Mouse (Mus musculus) limb, embryonic 15.5 days (tissue): ENCODE measurements around the gene Omp. TPM values are rescaled to one million over a fixed set of nuclear protein-coding genes. Genes with fewer than 3 reads are reported as not detected.

Experiments used
- ATAC-seq: fragments of 200-750 bp; cut with Nextera tagmentation; 2 replicates; pipeline ENCODE4 v1.8.0; 2017; ENCODE audit warnings: low read depth, moderate TSS enrichment; ENCODE audit not compliant: insufficient number of reproducible peaks, low FRiP score, low TSS enrichment
- H3K27ac ChIP-seq: fragments of 300-500 bp; sonication (generic); 2 replicates; pipeline ENCODE4 v1.5.1; 2015; ENCODE audit warnings: moderate library complexity, mild to moderate bottlenecking, inconsistent platforms
- H3K27me3 ChIP-seq: fragments of 300-500 bp; sonication (generic); 2 replicates; pipeline ENCODE4 v1.6.1; 2015; ENCODE audit warnings: inconsistent platforms
- H3K36me3 ChIP-seq: fragments of 300-500 bp; sonication (generic); 2 replicates; pipeline ENCODE4 v1.6.1; 2015; ENCODE audit warnings: inconsistent platforms
- H3K4me1 ChIP-seq: fragments of 300-500 bp; sonication (generic); 2 replicates; pipeline ENCODE4 v1.6.1; 2015; ENCODE audit warnings: inconsistent platforms
- H3K4me2 ChIP-seq: fragments of 300-500 bp; sonication (generic); 2 replicates; pipeline ENCODE4 v1.6.1; 2015; ENCODE audit warnings: mild to moderate bottlenecking, inconsistent platforms
- H3K4me3 ChIP-seq: fragments of 300-500 bp; sonication (generic); 2 replicates; pipeline ENCODE4 v1.5.1; 2015; ENCODE audit warnings: mild to moderate bottlenecking, inconsistent platforms
- H3K9ac ChIP-seq: fragments of 300-500 bp; sonication (generic); 2 replicates; pipeline ENCODE4 v1.6.1; 2015; ENCODE audit warnings: inconsistent platforms
- H3K9me3 ChIP-seq: fragments of 300-500 bp; sonication (generic); 2 replicates; pipeline ENCODE4 v1.6.1; 2016; ENCODE audit warnings: inconsistent platforms
- WGBS: fragments of 180-500 bp; shearing (Covaris S2); methylation state at CpG from one replicate; pipeline ENCODE4 v1.1.7; 2015; 5-methylcytosine and 5-hydroxymethylcytosine counted together
- polyA plus RNA-seq: library from polyadenylated mRNA; unstranded; fragments of >200 nt; fragmentation: Nextera tagmentation; extraction: Ambion mirVana; gene quantifications from 2 replicates; pipeline ENCODE4 v1.2.1, GENCODE M21; 2015

Gene Omp
- polyA plus RNA-seq, 1 experiment from 2014 or later = 0.18 TPM

- ATAC-seq = no peak; the same call in 1 of the 2 replicates
- Histone ChIP-seq H3K4me3 (no peak overlapping the region), H3K4me1 (no peaks in the 10 kb centered on the region), H3K27ac (no peak overlapping the region), H3K4me2 (no peak overlapping the region), H3K36me3 (no peaks in the 10 kb centered on the region), H3K9me3 (no peaks in the 10 kb centered on the region), H3K9ac (no peak overlapping the region), H3K27me3 (no peaks in the 10 kb centered on the region)
- WGBS = 93% methylated on average over 8 of the region's 8 CpGs
Observed at GRCm38 (mm10) chr7:98131751-98132150, 13.6 kb downstream of the Omp start.

DNA sequence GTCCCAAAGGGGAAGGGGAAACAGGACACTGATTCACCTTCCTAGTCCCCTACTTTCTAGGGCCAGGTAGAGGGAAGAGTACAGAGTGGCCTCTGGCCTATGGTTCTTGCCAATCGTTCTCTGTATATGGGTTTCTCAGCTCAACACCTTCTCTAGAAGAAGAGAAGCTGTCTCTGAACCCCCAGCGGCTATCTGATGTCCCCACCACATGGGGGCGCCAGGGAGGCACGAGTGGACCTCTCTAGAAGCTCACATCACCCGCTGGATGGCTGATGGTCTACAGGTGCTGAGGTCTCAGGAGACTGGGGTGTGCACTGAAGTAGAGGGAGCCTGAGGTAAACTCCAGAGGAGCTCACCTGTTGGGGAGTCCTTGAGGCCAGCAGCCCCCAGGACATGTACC, 19.8 kb downstream of the Omp start:
- no peaks in the 10 kb centered on the region for H3K36me3 ChIP-seq
- no peak overlapping the region for H3K4me2 ChIP-seq
- WGBS = 37% methylated on average over 5 of the region's 5 CpGs
- no peak for ATAC-seq
- no peak overlapping the region for H3K9ac ChIP-seq
- no peaks in the 10 kb centered on the region for H3K27me3 ChIP-seq
- H3K4me3 ChIP-seq = no peak overlapping the region
- H3K4me1 ChIP-seq = peaks cover 3% of the 10 kb centered on the region; the same call in 1 of the 2 replicates
- no peaks in the 10 kb centered on the region for H3K9me3 ChIP-seq
- no peak overlapping the region for H3K27ac ChIP-seq

- Histone ChIP-seq H3K27me3 (no peaks in the 10 kb centered on the region), H3K27ac (no peak overlapping the region), H3K4me1 (peaks cover 4% of the 10 kb centered on the region; the same call in 1 of the 2 replicates), H3K4me3 (no peak overlapping the region), H3K36me3 (no peaks in the 10 kb centered on the region), H3K9me3 (no peaks in the 10 kb centered on the region), H3K4me2 (no peak overlapping the region), H3K9ac (no peak overlapping the region)
- WGBS = 48% methylated on average over 5 of the region's 5 CpGs
- no peak for ATAC-seq
Observed at GRCm38 (mm10) chr7:98124701-98125100, 20.6 kb downstream of the Omp start.

DNA sequence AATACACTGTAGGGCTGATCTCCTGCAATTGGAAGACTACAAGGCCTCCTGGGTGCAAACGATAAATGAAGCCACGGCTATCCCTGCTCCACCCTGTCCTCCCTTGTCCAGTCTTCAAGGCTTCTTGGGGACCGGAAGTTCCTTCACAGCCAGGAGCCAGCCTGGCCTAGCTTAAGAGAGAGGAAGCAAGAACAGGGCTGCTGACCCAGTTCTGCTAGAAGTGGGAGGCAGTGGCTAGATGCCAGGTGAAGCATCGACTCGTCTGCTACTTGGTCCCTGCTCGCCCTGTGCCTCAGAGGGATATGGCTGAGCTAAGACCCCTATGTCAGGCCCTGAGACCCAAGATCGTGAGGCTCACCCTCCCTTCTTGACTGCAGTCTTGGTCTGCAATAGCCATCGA, 23.6 kb downstream of the Omp start:
- H3K4me2 ChIP-seq = no peak overlapping the region
- no peak overlapping the region for H3K9ac ChIP-seq
- no peaks in the 10 kb centered on the region for H3K9me3 ChIP-seq
- H3K4me1 ChIP-seq = peaks cover 13% of the 10 kb centered on the region
- no peak for ATAC-seq
- 81% methylated on average over 8 of the region's 8 CpGs for WGBS
- H3K27ac ChIP-seq = no peak overlapping the region
- no peaks in the 10 kb centered on the region for H3K27me3 ChIP-seq
- H3K4me3 ChIP-seq = no peak overlapping the region
- H3K36me3 ChIP-seq = no peaks in the 10 kb centered on the region

GRCm38 (mm10) chr7:98121241-98121640, 24.1 kb downstream of the Omp start:
- no peaks in the 10 kb centered on the region for H3K36me3 ChIP-seq
- no peaks in the 10 kb centered on the region for H3K27me3 ChIP-seq
- WGBS = 87% methylated on average over 3 of the region's 3 CpGs
- H3K4me1 ChIP-seq = peaks cover 14% of the 10 kb centered on the region
- no peak overlapping the region for H3K27ac ChIP-seq
- no peaks in the 10 kb centered on the region for H3K9me3 ChIP-seq
- no peak for ATAC-seq
- H3K9ac ChIP-seq = no peak overlapping the region
- no peak overlapping the region for H3K4me3 ChIP-seq
- H3K4me2 ChIP-seq = no peak overlapping the region

GRCm38 (mm10) chr7:98120325-98120724, 25.0 kb downstream of the Omp start:
- Histone ChIP-seq H3K4me3 (peak overlapping the region; percentile 25), H3K27ac (no peak overlapping the region), H3K36me3 (no peaks in the 10 kb centered on the region), H3K4me2 (peak overlapping the region; percentile 49), H3K9me3 (no peaks in the 10 kb centered on the region), H3K27me3 (no peaks in the 10 kb centered on the region), H3K4me1 (peaks cover 14% of the 10 kb centered on the region), H3K9ac (0 out of 2 replicates have a peak overlapping the region, but pooled peaks have one; percentile 21)
- ATAC-seq = 0 out of 2 replicates have a peak, but pooled peaks have one; percentile 30
- WGBS = 10% methylated on average over 7 of the region's 7 CpGs

- no peaks in the 10 kb centered on the region for H3K27me3 ChIP-seq
- peaks cover 14% of the 10 kb centered on the region for H3K4me1 ChIP-seq
- 72% methylated on average over 2 of the region's 2 CpGs for WGBS
- H3K4me3 ChIP-seq = no peak overlapping the region
- no peaks in the 10 kb centered on the region for H3K36me3 ChIP-seq
- no peak overlapping the region for H3K27ac ChIP-seq
- 0 out of 2 replicates have a peak overlapping the region, but pooled peaks have one; percentile 49 for H3K4me2 ChIP-seq
- no peak overlapping the region for H3K9ac ChIP-seq
- ATAC-seq = no peak
- H3K9me3 ChIP-seq = no peaks in the 10 kb centered on the region
Observed at GRCm38 (mm10) chr7:98119961-98120232, 25.4 kb downstream of the Omp start.

DNA sequence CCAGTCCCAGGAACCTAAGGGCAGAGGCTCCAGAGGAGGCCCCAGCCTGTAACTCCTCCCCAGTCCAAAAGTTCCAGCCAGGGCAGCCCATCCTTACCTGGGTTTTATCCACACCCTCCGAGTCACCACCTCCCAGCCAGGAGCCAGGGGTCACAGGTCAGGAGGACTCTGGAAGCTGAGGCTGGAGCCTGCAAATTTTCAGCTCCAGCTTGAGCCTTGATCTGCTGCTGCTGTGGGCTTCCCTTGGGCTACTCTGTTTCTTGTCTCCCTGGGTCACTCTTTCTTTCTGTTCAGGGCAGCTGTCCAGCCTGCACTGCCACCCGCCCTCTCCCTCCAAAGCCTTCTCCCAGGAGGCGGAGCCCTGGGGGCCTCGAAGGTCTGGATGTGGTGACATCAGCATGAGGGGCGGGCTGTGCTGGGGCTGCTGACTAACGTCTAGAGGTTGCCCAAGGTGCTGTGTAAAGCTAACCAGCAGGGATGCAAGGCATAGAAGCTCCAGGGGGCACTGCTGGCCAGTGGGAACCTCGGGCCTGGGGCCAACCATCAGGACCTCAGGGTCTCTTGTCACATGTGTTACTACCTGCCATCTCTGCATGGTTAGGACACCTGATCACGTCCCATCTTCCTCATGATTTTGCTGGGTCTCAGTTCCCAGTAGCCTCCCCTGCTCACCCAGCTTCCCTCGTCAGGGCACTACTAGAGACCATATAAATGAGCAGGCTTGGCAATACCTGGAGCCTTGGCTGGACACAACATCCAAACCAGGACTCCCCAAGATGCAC, 25.9 kb downstream of the Omp start, which contains the start of gene Myo7a:
Myo7a (minus strand) TSS at position 346 of the 782 bp plus-strand sequence.
- Histone ChIP-seq H3K4me3 (peak within 1 kb of the TSS; percentile 25), H3K36me3 (no peaks in the 10 kb centered on the region), H3K4me1 (peaks cover 14% of the 10 kb centered on the region), H3K27ac (no peak within 1 kb of the TSS), H3K9ac (0 out of 2 replicates have a peak within 1 kb of the TSS, but pooled peaks have one; percentile 21), H3K9me3 (no peaks in the 10 kb centered on the region), H3K4me2 (peak within 1 kb of the TSS; percentile 49), H3K27me3 (no peaks in the 10 kb centered on the region)
- 31% methylated on average over 9 of the region's 9 CpGs for WGBS
- no peak for ATAC-seq

DNA sequence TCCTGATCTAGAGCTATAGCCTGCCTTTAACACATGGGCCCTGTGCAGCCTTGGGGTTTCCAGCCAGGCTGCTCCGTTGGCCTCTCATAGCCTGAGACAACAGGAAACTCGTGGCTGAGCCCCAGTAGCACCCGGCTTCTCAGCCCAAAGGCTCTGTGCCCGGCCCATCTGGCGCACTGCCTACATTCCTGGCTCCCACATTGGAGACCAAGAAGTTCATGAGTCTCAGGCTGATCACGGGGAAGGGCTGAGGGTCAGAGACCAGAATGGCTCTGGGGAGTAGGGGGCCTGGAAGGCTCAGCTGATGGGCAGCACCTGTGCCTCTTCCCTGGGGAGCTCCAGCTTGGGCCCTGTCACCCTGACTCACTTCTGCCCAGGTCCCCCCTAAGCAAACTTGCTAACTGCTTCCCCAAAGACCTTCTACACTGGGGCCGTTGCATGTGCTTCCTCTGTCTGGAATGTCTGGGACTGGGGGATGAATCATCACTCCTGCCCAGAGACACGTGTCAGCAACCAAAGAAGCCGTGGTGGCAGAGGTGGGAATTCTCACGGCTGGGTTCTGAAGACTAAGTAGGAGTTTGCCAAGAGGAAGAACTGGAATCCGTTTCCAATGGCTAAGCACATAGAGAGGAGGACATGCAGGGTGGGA, 28.2 kb downstream of the Omp start:
- H3K27me3 ChIP-seq = peaks cover 8% of the 10 kb centered on the region; the same call in 1 of the 2 replicates
- H3K4me1 ChIP-seq = peaks cover 14% of the 10 kb centered on the region
- H3K9me3 ChIP-seq = no peaks in the 10 kb centered on the region
- no peak overlapping the region for H3K4me3 ChIP-seq
- no peak overlapping the region for H3K9ac ChIP-seq
- 34% methylated on average over 11 of the region's 11 CpGs for WGBS
- no peak overlapping the region for H3K27ac ChIP-seq
- ATAC-seq = 0 out of 2 replicates have a peak, but pooled peaks have one; percentile 17
- H3K36me3 ChIP-seq = no peaks in the 10 kb centered on the region
- no peak overlapping the region for H3K4me2 ChIP-seq

GRCm38 (mm10) chr7:98114656-98115055, 30.6 kb downstream of the Omp start:
- Histone ChIP-seq H3K27me3 (peaks cover 19% of the 10 kb centered on the region; the same call in 1 of the 2 replicates), H3K27ac (no peak overlapping the region), H3K9ac (no peak overlapping the region), H3K36me3 (no peaks in the 10 kb centered on the region), H3K9me3 (no peaks in the 10 kb centered on the region), H3K4me2 (no peak overlapping the region), H3K4me3 (no peak overlapping the region), H3K4me1 (peaks cover 26% of the 10 kb centered on the region)
- whole genome bisulfite sequencing = 69% methylated on average over 6 of the region's 6 CpGs
- no peak for ATAC-seq

- no peak overlapping the region; the same call in 1 of the 2 replicates for H3K27ac ChIP-seq
- H3K27me3 ChIP-seq = peaks cover 19% of the 10 kb centered on the region; the same call in 1 of the 2 replicates
- 4% methylated on average over 25 of the region's 25 CpGs for WGBS
- peak overlapping the region; percentile 23; the same call in 1 of the 2 replicates for H3K9ac ChIP-seq
- peaks cover 17% of the 10 kb centered on the region for H3K4me1 ChIP-seq
- no peaks in the 10 kb centered on the region for H3K9me3 ChIP-seq
- peak overlapping the region; percentile 28 for H3K4me3 ChIP-seq
- no peaks in the 10 kb centered on the region for H3K36me3 ChIP-seq
- ATAC-seq = no peak
- H3K4me2 ChIP-seq = peak overlapping the region; percentile 54
Observed at GRCm38 (mm10) chr7:98111233-98111632, 34.1 kb downstream of the Omp start.

- Histone ChIP-seq H3K4me1 (peaks cover 17% of the 10 kb centered on the region), H3K36me3 (no peaks in the 10 kb centered on the region), H3K27me3 (peaks cover 19% of the 10 kb centered on the region; the same call in 1 of the 2 replicates), H3K4me2 (no peak overlapping the region), H3K9me3 (no peaks in the 10 kb centered on the region), H3K4me3 (no peak overlapping the region), H3K27ac (no peak overlapping the region; the same call in 1 of the 2 replicates), H3K9ac (no peak overlapping the region)
- no peak for ATAC-seq
- 48% methylated on average over 4 of the region's 4 CpGs for WGBS
Observed at GRCm38 (mm10) chr7:98109771-98110170, 35.5 kb downstream of the Omp start.
